Mouse (Mus musculus) heart, embryonic 13.5 days (tissue): ENCODE measurements around the gene Fbxl17. TPM values are rescaled to one million over a fixed set of nuclear protein-coding genes. Genes with fewer than 3 reads are reported as not detected.
A peak's percentile ranks its signal among the peaks of the same experiment; 100 is the strongest.

Experiments used
- ATAC-seq: fragments of 200-750 bp; cut with Nextera tagmentation; 2 replicates; pipeline ENCODE4 v1.8.0; 2017; ENCODE audit warnings: moderate TSS enrichment; ENCODE audit not compliant: insufficient number of reproducible peaks, low FRiP score, low TSS enrichment; ENCODE audit errors: extremely low read depth
- H3K27ac ChIP-seq: fragments of 300-500 bp; sonication (generic); replicated peaks from 2 replicates; pipeline ENCODE4 v1.5.1; 2015; ENCODE audit warnings: moderate library complexity, mild to moderate bottlenecking, inconsistent platforms
- H3K27me3 ChIP-seq: fragments of 300-500 bp; sonication (generic); replicated peaks from 2 replicates; pipeline ENCODE4 v1.6.1; 2015; ENCODE audit warnings: mild to moderate bottlenecking, inconsistent platforms
- H3K36me3 ChIP-seq: fragments of 300-500 bp; sonication (generic); 2 replicates; pipeline ENCODE4 v1.6.1; 2015; ENCODE audit warnings: mild to moderate bottlenecking, inconsistent platforms
- H3K4me1 ChIP-seq: fragments of 300-500 bp; sonication (generic); 2 replicates; pipeline ENCODE4 v1.6.1; 2015; ENCODE audit warnings: inconsistent platforms
- H3K4me2 ChIP-seq: fragments of 300-500 bp; sonication (generic); 2 replicates; pipeline ENCODE4 v1.6.1; 2015; ENCODE audit warnings: inconsistent platforms, mild to moderate bottlenecking, moderate library complexity
- H3K4me3 ChIP-seq: fragments of 300-500 bp; sonication (generic); 2 replicates; pipeline ENCODE4 v1.5.1; 2015; ENCODE audit warnings: moderate library complexity, mild to moderate bottlenecking, inconsistent platforms
- H3K9ac ChIP-seq: fragments of 300-500 bp; sonication (generic); 2 replicates; pipeline ENCODE4 v1.6.1; 2015; ENCODE audit warnings: inconsistent platforms, mild to moderate bottlenecking, moderate library complexity
- H3K9me3 ChIP-seq: fragments of 300-500 bp; sonication (generic); 2 replicates; pipeline ENCODE4 v1.6.1; 2016; ENCODE audit warnings: inconsistent platforms
- whole genome bisulfite sequencing: fragments of 180-500 bp; shearing (Covaris S2); methylation state at CpG from one replicate; pipeline ENCODE4 v1.1.7; 2015; ENCODE audit warnings: mixed read lengths; 5-methylcytosine and 5-hydroxymethylcytosine counted together
- polyA plus RNA-seq: library from polyadenylated mRNA; unstranded; fragments of >200 nt; fragmentation: Nextera tagmentation; extraction: Ambion mirVana; gene quantifications from 2 replicates; pipeline ENCODE4 v1.2.1, GENCODE M21; 2015

Gene Fbxl17
- polyA plus RNA-seq, 1 experiment from 2014 or later: 6.3 TPM

DNA sequence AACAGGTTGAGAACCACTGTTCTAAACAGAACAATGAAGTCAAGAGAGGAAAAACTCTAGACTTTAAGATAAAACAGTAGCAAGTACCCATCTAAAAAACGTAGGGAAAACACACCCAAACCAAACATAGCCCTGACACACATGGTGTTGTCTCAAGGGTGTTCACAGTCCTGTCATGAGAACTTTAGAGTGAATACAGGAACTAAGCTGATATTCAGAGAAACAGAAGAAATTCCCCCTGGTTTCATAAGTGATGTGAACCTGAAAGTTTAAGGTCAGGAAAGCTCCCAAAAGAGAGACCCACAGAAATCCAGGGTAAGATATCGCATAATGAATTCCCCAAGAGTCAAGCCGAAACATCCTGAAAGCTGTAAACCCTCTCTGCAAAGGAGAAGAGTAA is 97.6 kb downstream of the Fbxl17 start:
- WGBS: 66% methylated on average over 3 of the region's 3 CpGs
- Histone ChIP-seq H3K4me2 (no peak overlapping the region), H3K9me3 (no peaks in the 10 kb centered on the region), H3K27me3 (no peaks in the 10 kb centered on the region), H3K36me3 (no peaks in the 10 kb centered on the region), H3K4me1 (peaks cover 46% of the 10 kb centered on the region), H3K4me3 (no peak overlapping the region), H3K9ac (no peak overlapping the region), H3K27ac (peak overlapping the region; percentile 21; the same call in 1 of the 2 replicates)
- ATAC-seq: no peak

DNA sequence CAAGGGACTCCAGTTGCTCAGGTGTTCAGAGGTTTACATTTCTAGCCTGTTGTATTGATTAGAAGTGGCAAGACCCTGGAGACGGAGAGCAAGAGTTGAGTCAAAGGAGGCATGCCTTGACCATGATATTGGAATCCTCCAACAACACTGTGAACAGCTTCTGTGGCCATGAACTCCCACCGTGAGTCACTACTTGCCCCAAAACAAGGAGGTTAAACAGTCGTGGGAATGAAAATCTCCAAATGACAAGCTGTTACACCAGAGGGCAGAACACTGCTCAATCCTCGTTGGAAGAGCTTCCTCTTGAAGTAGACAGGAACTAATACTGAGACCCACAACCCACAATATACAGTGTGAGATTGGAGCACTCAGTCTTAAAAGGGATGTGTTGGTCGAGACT is 99.2 kb downstream of the Fbxl17 start:
- WGBS: 78% methylated on average over 5 of the region's 5 CpGs
- Histone ChIP-seq H3K9ac (no peak overlapping the region), H3K4me1 (peaks cover 34% of the 10 kb centered on the region), H3K4me3 (no peak overlapping the region), H3K27me3 (no peaks in the 10 kb centered on the region), H3K4me2 (no peak overlapping the region), H3K27ac (no peak overlapping the region), H3K9me3 (no peaks in the 10 kb centered on the region), H3K36me3 (no peaks in the 10 kb centered on the region)
- no peak for ATAC-seq

DNA sequence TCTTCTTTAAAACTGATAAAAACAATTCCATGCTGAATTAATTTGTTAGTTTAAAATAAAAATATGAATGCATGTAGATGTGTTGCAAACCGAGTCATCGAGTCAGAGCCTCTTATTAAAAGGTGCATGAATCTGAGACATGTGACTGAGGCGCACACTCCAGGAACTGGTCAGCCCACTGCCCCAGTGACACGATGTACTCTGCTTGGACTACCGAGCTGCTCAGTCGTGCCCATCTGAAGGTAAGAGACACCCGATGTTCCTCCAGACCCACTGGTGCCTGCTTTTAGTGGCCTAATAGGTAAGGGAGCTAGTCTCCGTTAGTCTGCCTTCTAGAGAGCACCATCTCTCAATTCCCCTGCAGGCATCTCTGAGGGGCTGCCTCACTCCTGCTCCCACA is 100.0 kb downstream of the Fbxl17 start:
- H3K9ac ChIP-seq: no peak overlapping the region
- no peak overlapping the region for H3K4me3 ChIP-seq
- no peaks in the 10 kb centered on the region for H3K27me3 ChIP-seq
- no peak overlapping the region for H3K27ac ChIP-seq
- H3K4me1 ChIP-seq: peaks cover 26% of the 10 kb centered on the region
- no peak for ATAC-seq
- no peaks in the 10 kb centered on the region for H3K9me3 ChIP-seq
- no peak overlapping the region for H3K4me2 ChIP-seq
- 84% methylated on average over 8 of the region's 8 CpGs for WGBS
- H3K36me3 ChIP-seq: no peaks in the 10 kb centered on the region

DNA sequence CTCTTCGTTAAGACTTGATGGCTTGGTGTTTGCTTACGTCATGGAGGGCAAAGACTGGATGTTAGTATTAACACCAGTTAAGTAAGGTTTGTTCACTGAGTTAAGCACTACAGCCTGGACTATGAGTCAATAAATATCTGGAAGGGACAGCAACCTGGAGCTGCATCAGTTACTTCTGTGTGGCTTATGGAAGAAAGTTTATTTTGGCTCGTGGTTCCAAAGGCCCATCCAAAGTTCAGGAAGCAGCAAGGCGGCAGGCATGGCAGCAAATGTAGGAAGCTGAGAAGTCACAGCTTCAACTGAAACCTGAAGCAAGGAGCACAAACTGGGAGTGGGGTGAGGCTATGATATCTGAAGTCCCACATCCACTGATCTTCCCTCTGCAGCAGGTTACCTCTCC is 108.3 kb downstream of the Fbxl17 start:
- WGBS: 76% methylated on average over 4 of the region's 4 CpGs
- H3K4me2 ChIP-seq: no peak overlapping the region
- H3K36me3 ChIP-seq: no peaks in the 10 kb centered on the region
- H3K9me3 ChIP-seq: no peaks in the 10 kb centered on the region
- ATAC-seq: no peak
- peaks cover 10% of the 10 kb centered on the region; the same call in 1 of the 2 replicates for H3K4me1 ChIP-seq
- no peaks in the 10 kb centered on the region for H3K27me3 ChIP-seq
- no peak overlapping the region for H3K9ac ChIP-seq
- no peak overlapping the region for H3K27ac ChIP-seq
- no peak overlapping the region for H3K4me3 ChIP-seq

DNA sequence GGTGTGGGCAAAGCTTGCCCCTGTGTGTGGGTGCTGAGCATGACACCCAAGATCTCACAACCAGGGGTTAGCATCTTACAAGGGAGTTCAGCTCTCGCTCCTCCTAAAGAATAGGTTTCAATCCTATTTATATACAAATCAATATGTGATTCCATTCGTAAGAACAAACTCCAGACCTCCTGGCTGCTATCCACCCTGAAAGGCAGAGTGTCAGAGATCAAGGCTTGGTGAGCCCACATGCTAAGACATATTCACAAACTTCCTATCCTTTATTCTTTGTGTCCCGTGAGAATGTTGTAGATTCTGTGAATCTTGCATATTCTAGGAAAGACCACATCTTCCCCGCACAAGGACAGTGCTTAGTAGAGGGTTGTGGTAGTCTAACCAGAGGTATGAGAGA is 108.9 kb downstream of the Fbxl17 start:
- H3K4me3 ChIP-seq: no peak overlapping the region
- no peaks in the 10 kb centered on the region for H3K27me3 ChIP-seq
- peaks cover 10% of the 10 kb centered on the region; the same call in 1 of the 2 replicates for H3K4me1 ChIP-seq
- no peak overlapping the region for H3K9ac ChIP-seq
- no peak overlapping the region for H3K27ac ChIP-seq
- 74% methylated on average over 4 of the region's 4 CpGs for WGBS
- no peaks in the 10 kb centered on the region for H3K36me3 ChIP-seq
- H3K4me2 ChIP-seq: no peak overlapping the region
- no peak for ATAC-seq
- H3K9me3 ChIP-seq: no peaks in the 10 kb centered on the region

DNA sequence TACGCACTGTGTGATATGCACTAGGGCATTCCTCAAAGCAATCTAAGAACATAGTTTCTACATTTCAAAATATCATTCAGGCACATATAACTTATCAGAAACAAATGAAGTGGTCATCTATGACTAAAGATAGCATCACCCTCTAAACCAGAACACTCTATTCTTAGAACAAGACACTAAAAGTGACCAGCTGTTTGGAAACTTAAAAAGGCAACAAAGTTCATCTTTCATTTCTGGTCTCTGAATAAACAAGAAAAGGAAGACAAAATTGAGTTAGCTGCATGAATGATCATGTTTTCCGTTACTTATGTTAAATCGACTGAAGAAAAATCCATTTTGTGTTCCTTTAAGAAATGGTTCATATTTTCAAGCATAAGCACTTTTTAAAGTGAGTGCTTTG is 128.8 kb downstream of the Fbxl17 start:
- Histone ChIP-seq H3K4me1 (peaks cover 33% of the 10 kb centered on the region), H3K9me3 (no peaks in the 10 kb centered on the region; the same call in 1 of the 2 replicates), H3K9ac (no peak overlapping the region; the same call in 1 of the 2 replicates), H3K4me3 (no peak overlapping the region), H3K27me3 (no peaks in the 10 kb centered on the region), H3K27ac (no peak overlapping the region; the same call in 1 of the 2 replicates), H3K4me2 (0 out of 2 replicates have a peak overlapping the region, but pooled peaks have one; percentile 18), H3K36me3 (peaks cover 2% of the 10 kb centered on the region)
- 66% methylated on average over 3 of the region's 3 CpGs for WGBS
- no peak for ATAC-seq

DNA sequence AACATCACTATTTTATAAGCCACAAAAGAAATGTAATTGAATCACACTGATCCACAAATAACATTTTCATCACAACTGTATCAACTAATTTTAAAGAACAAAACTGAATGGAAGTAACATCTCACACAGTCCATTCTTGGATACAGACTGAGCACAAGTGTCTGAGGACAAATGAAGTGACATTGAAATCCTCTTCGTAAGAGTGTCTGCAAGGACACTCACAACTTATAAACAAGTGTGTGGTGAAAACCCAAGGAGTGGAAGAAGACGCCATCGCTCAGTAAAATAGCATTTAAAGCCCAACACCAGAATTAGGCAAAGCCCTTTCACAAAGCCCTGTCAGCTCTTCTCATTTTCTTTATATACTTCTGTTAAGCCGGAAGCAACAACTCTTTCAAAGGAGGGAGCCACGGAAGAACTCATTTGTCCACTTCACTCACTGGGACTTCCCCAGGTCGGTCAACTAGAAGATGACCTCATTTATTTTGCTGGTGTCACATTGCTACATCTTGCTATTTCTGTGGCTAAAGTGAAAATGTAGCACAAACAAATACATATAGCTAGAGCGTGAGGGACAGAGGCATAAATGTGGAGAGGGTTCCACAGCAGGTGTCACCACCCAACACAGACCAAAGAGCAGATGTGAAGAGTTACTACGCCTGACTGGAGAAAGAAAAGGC is 130.0 kb downstream of the Fbxl17 start:
- 64% methylated on average over 8 of the region's 8 CpGs for WGBS
- no peak overlapping the region for H3K4me3 ChIP-seq
- no peaks in the 10 kb centered on the region for H3K9me3 ChIP-seq
- peaks cover 34% of the 10 kb centered on the region for H3K4me1 ChIP-seq
- no peak for ATAC-seq
- no peak overlapping the region for H3K4me2 ChIP-seq
- no peaks in the 10 kb centered on the region for H3K27me3 ChIP-seq
- no peak overlapping the region for H3K9ac ChIP-seq
- H3K36me3 ChIP-seq: no peaks in the 10 kb centered on the region
- no peak overlapping the region for H3K27ac ChIP-seq

DNA sequence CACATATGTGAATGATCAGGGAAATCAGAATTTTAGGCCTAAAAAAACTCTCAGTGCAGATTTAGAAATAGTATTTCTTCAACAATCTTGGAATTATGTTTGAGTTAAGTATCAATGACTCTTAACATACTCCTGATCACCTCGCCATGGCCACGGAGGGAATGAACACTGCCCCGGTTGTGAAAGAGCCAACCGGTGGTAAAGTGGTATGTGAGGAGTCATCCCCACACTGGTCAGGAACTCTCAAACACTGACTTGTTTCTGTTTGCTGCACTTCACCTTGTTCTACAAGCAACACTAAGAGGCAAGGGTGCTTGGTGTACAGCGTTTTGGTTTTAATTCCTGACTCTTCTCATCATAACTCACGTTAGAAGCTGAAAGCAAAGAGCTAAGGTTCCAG is 132.3 kb downstream of the Fbxl17 start:
- 85% methylated on average over 6 of the region's 6 CpGs for WGBS
- H3K36me3 ChIP-seq: no peaks in the 10 kb centered on the region
- peaks cover 34% of the 10 kb centered on the region for H3K4me1 ChIP-seq
- no peaks in the 10 kb centered on the region for H3K27me3 ChIP-seq
- H3K9me3 ChIP-seq: no peaks in the 10 kb centered on the region
- no peak overlapping the region for H3K27ac ChIP-seq
- no peak overlapping the region for H3K4me2 ChIP-seq
- no peak for ATAC-seq
- H3K4me3 ChIP-seq: no peak overlapping the region
- no peak overlapping the region for H3K9ac ChIP-seq

DNA sequence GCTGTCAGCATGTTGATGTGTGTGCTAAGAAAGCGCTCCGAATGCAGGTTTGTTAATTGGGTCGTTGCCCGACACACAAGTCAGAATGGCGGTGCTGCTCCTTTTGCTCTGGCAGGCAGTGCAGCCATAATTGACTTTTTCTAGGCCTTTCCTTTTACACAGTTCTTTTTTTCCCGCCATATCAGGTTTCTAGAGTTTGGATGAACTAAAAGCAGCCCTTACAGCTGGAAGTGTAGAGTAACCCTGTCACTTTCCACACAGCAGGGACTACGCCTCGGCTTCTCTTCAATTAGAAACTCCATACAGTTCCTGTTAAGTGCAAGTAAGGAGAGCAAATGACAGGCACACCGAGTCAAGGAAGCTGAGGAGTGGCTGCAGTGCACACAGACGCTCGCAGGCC is 133.8 kb downstream of the Fbxl17 start:
- Histone ChIP-seq H3K4me2 (no peak overlapping the region), H3K4me3 (no peak overlapping the region)
- no peak for ATAC-seq

DNA sequence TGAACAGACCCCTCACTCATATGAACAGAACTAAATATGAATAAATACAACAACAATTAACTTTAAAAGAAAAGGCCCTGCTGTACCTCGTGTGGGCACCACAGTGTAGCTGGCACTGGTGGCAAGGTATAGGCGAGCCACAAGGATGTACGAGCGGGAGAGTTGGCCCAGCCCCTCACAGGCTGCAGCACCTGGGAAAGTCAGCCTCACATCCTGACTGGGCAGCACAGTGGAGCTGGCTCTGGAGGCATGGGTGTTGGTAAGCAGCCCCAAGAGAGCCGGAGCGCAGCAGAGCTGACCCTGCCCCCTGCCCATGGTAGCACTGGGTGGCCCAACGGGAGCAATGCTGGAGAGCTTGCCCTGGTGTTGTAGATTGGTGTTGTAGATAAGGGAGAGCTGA is 135.2 kb downstream of the Fbxl17 start:
- ATAC-seq: no peak
- H3K27me3 ChIP-seq: no peaks in the 10 kb centered on the region
- H3K36me3 ChIP-seq: peaks cover 8% of the 10 kb centered on the region; the same call in 1 of the 2 replicates
- WGBS: 84% methylated on average over 7 of the region's 7 CpGs
- no peak overlapping the region for H3K4me3 ChIP-seq
- H3K9me3 ChIP-seq: no peaks in the 10 kb centered on the region
- no peak overlapping the region for H3K9ac ChIP-seq
- H3K4me1 ChIP-seq: peaks cover 16% of the 10 kb centered on the region
- no peak overlapping the region for H3K27ac ChIP-seq
- H3K4me2 ChIP-seq: no peak overlapping the region

More for the DNA sequence above, 133.8 kb downstream of the Fbxl17 start:
- Histone ChIP-seq H3K9me3 (no peaks in the 10 kb centered on the region), H3K36me3 (peaks cover 8% of the 10 kb centered on the region; the same call in 1 of the 2 replicates), H3K27me3 (no peaks in the 10 kb centered on the region), H3K9ac (no peak overlapping the region), H3K27ac (no peak overlapping the region), H3K4me1 (peaks cover 30% of the 10 kb centered on the region)
- 61% methylated on average over 11 of the region's 11 CpGs for WGBS

DNA sequence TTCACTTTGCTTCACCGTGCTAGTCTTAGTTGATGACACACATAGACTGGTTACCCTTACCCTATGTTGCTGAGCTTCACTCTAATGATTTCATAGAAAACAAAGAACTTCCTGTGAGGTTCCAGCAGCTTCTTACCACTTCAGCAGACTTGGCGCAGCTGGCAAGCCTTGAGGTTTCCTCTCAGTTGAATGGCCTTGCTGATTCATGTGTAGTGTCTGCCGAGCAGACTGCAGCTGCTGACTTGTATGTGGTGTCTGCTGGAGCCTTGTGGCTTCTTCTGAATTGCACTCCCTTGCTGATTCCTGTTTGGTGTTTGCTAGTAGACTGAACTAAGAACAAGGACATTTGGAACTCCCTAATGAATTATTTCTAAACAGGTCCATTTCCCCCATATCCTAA is 137.6 kb downstream of the Fbxl17 start:
- ATAC-seq: no peak
- no peak overlapping the region for H3K9ac ChIP-seq
- H3K4me2 ChIP-seq: no peak overlapping the region
- H3K27ac ChIP-seq: no peak overlapping the region
- H3K36me3 ChIP-seq: peaks cover 8% of the 10 kb centered on the region; the same call in 1 of the 2 replicates
- peaks cover 5% of the 10 kb centered on the region; the same call in 1 of the 2 replicates for H3K4me1 ChIP-seq
- H3K4me3 ChIP-seq: no peak overlapping the region
- H3K9me3 ChIP-seq: no peaks in the 10 kb centered on the region
- WGBS: 72% methylated on average over 3 of the region's 3 CpGs
- no peaks in the 10 kb centered on the region for H3K27me3 ChIP-seq

DNA sequence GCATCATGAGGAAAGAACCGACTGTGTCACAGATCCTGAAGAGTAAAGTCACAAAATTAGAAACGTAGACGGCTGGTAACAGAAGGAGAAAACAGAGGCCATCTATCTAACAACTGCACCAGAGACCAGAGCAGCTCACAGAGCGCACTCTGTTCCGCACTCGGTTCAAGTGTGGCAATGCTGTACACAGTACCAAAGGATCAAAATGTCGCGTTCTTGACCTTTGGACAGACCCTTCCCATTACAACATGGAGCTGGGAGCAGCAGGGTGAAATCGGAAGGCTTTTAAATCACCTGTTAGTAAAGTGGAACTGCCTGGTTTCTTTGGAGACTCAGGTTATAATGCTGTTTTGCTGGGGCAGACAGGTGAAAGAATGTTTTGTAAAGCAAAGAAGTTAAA is 138.1 kb downstream of the Fbxl17 start:
- ATAC-seq: no peak
- Histone ChIP-seq H3K9ac (no peak overlapping the region), H3K27me3 (no peaks in the 10 kb centered on the region), H3K4me3 (no peak overlapping the region), H3K36me3 (peaks cover 8% of the 10 kb centered on the region; the same call in 1 of the 2 replicates), H3K9me3 (no peaks in the 10 kb centered on the region), H3K27ac (no peak overlapping the region), H3K4me2 (no peak overlapping the region), H3K4me1 (peaks cover 5% of the 10 kb centered on the region; the same call in 1 of the 2 replicates)
- WGBS: 83% methylated on average over 9 of the region's 9 CpGs
